Mouse (Mus musculus) liver, embryonic 14.5 days (tissue): ENCODE results near the gene Malsu1. TPM values are rescaled to one million over a fixed set of nuclear protein-coding genes. Genes with fewer than 3 reads are reported as not detected.

Source experiments
- ATAC-seq: fragments of 200-750 bp; cut with Nextera tagmentation; 2 replicates; pipeline ENCODE4 v1.8.0; 2017; ENCODE audit warnings: moderate number of reproducible peaks, mild to moderate bottlenecking, moderate library complexity; ENCODE audit not compliant: insufficient read depth
- DNase-seq, 3 experiments: peaks; one replicate each; pipeline ENCODE4 v3.0.0-alpha.2; 2012 to 2013; ENCODE audit warnings: low read depth in 3 of 3, low spot score in 3 of 3
- H3K27ac ChIP-seq: fragments of 300-500 bp; sonication (generic); 2 replicates; pipeline ENCODE4 v1.5.1; 2014; ENCODE audit warnings: moderate library complexity, mild to moderate bottlenecking, control low read depth, inconsistent platforms
- H3K27me3 ChIP-seq: fragments of 300-500 bp; sonication (generic); 2 replicates; pipeline ENCODE4 v1.6.1; 2014; ENCODE audit warnings: mild to moderate bottlenecking, low read length, moderate library complexity; ENCODE audit not compliant: control insufficient read depth, insufficient read depth
- H3K36me3 ChIP-seq: fragments of 300-500 bp; sonication (generic); replicated peaks from 2 replicates; pipeline ENCODE4 v1.6.1; 2014; ENCODE audit warnings: low read depth; ENCODE audit not compliant: control insufficient read depth, insufficient read depth
- H3K4me1 ChIP-seq, 2 experiments: fragments of 200-500 bp in 1 of 2; fragments of 300-500 bp in 1 of 2; sonication (generic) in 1 of 2; replicated peaks; 2 replicates each; pipeline ENCODE4 v1.6.1; 2012 to 2014; ENCODE audit warnings: antibody characterized with exemption in 1 of 2, inconsistent platforms in 1 of 2, low read length in 1 of 2; ENCODE audit not compliant: control insufficient read depth in 2 of 2, insufficient read depth in 2 of 2
- H3K4me2 ChIP-seq: fragments of 300-500 bp; sonication (generic); 2 replicates; pipeline ENCODE4 v1.6.1; 2014; ENCODE audit warnings: low read depth, mild to moderate bottlenecking, control low read depth, moderate library complexity
- H3K4me3 ChIP-seq, 2 experiments: fragments of 200-500 bp in 1 of 2; fragments of 300-500 bp in 1 of 2; sonication (generic) in 1 of 2; 2 replicates each; pipeline ENCODE4 v1.5.1; 2012 to 2014; ENCODE audit warnings: low read depth in 2 of 2, low read length in 2 of 2, mild to moderate bottlenecking in 2 of 2, control low read depth in 1 of 2, inconsistent platforms in 1 of 2, moderate library complexity in 1 of 2; ENCODE audit not compliant: insufficient read depth in 1 of 2
- H3K9ac ChIP-seq: fragments of 300-500 bp; sonication (generic); replicated peaks from 2 replicates; pipeline ENCODE4 v1.6.1; 2014; ENCODE audit warnings: mild to moderate bottlenecking, control low read depth, moderate library complexity
- H3K9me3 ChIP-seq: fragments of 300-500 bp; sonication (generic); 2 replicates; pipeline ENCODE4 v1.6.1; 2016; ENCODE audit warnings: low read length, mixed read lengths; ENCODE audit not compliant: control insufficient read depth
- CTCF ChIP-seq: IDR thresholded peaks from 2 replicates; pipeline ENCODE4 v1.5.1; 2016; ENCODE audit warnings: antibody characterized with exemption, low read depth, control low read depth
- EP300 ChIP-seq: IDR thresholded peaks from 2 replicates; pipeline ENCODE4 v1.6.1; 2016; ENCODE audit warnings: antibody characterized with exemption, low read depth
- WGBS: fragments of 180-500 bp; shearing (Covaris S2); extraction: QIAGEN DNeasy Blood & Tissue Kit; methylation state at CpG from one replicate; pipeline ENCODE4 v1.1.7; 2014; ENCODE audit not compliant: insufficient replicate concordance; 5-methylcytosine and 5-hydroxymethylcytosine counted together
- polyA plus RNA-seq, 2 experiments: library from polyadenylated mRNA; depleted of rRNA in 1 of 2; stranded (reverse) in 1 of 2; unstranded in 1 of 2; fragments of >200 nt; fragmentation: Nextera tagmentation in 1 of 2; extraction: Ambion mirVana in 1 of 2; gene quantifications; 2 replicates each; pipeline versions ENCODE4 v1.2.1 to v1.2.3; 2012 to 2014

Malsu1 gene
- polyA plus RNA-seq, 2 experiments: 10.7 to 44.1 TPM

GRCm38 (mm10) chr6:49096421-49096820, 22.8 kb downstream of the Malsu1 start:
- Histone ChIP-seq H3K4me2 (no peak overlapping the region), H3K9ac (no peak overlapping the region), H3K4me3 (no peak overlapping the region), H3K27ac (no peak overlapping the region), H3K27me3 (no peaks in the 10 kb centered on the region), H3K9me3 (no peaks in the 10 kb centered on the region), H3K36me3 (peaks cover 8% of the 10 kb centered on the region), H3K4me1 (peaks cover 0 to 4% of the 10 kb centered on the region in 2 experiments; a peak in 1 of 4 replicates)
- no peak for TF ChIP-seq CTCF
- no peak for TF ChIP-seq EP300
- no peak for ATAC-seq
- WGBS: 76% methylated on average over 7 of the region's 7 CpGs
- no peak for DNase-seq

GRCm38 (mm10) chr6:49096933-49097461, 23.4 kb downstream of the Malsu1 start:
- peaks cover 0 to 4% of the 10 kb centered on the region in 2 experiments; a peak in 1 of 4 replicates for H3K4me1 ChIP-seq
- no peak overlapping the region for H3K27ac ChIP-seq
- H3K36me3 ChIP-seq: peaks cover 8% of the 10 kb centered on the region
- no peak overlapping the region for H3K9ac ChIP-seq
- DNase-seq (no peak), ATAC-seq (no peak)
- H3K27me3 ChIP-seq: no peaks in the 10 kb centered on the region
- TF ChIP-seq CTCF (no peak), EP300 (no peak)
- H3K9me3 ChIP-seq: no peaks in the 10 kb centered on the region
- WGBS: 70% methylated on average over 13 of the region's 13 CpGs
- no peak overlapping the region for H3K4me2 ChIP-seq
- no peak overlapping the region for H3K4me3 ChIP-seq

GRCm38 (mm10) chr6:49097596-49098110, 24.1 kb downstream of the Malsu1 start:
- no peak for DNase-seq
- H3K4me3 ChIP-seq: no peak overlapping the region
- no peak for ATAC-seq
- no peak overlapping the region for H3K27ac ChIP-seq
- H3K36me3 ChIP-seq: peaks cover 8% of the 10 kb centered on the region
- H3K27me3 ChIP-seq: no peaks in the 10 kb centered on the region
- H3K9me3 ChIP-seq: no peaks in the 10 kb centered on the region
- H3K4me1 ChIP-seq: peaks cover 0 to 4% of the 10 kb centered on the region in 2 experiments; a peak in 1 of 4 replicates
- TF ChIP-seq EP300: no peak
- TF ChIP-seq CTCF: no peak
- H3K4me2 ChIP-seq: no peak overlapping the region
- WGBS: 78% methylated on average over 5 of the region's 5 CpGs
- no peak overlapping the region for H3K9ac ChIP-seq

GRCm38 (mm10) chr6:49099086-49099485, 25.5 kb downstream of the Malsu1 start:
- H3K36me3 ChIP-seq: peaks cover 5% of the 10 kb centered on the region
- ATAC-seq (no peak), DNase-seq (no peak)
- H3K9me3 ChIP-seq: no peaks in the 10 kb centered on the region
- no peak overlapping the region for H3K9ac ChIP-seq
- WGBS: 43% methylated on average over 1 of the region's 1 CpGs
- H3K27me3 ChIP-seq: no peaks in the 10 kb centered on the region
- no peak overlapping the region for H3K27ac ChIP-seq
- H3K4me3 ChIP-seq: no peak overlapping the region
- H3K4me2 ChIP-seq: no peak overlapping the region
- peaks cover 0 to 4% of the 10 kb centered on the region in 2 experiments; a peak in 1 of 4 replicates for H3K4me1 ChIP-seq
- no peak for TF ChIP-seq CTCF
- TF ChIP-seq EP300: no peak

GRCm38 (mm10) chr6:49106746-49107500, 33.3 kb downstream of the Malsu1 start:
- Histone ChIP-seq H3K4me1 (no peaks in the 10 kb centered on the region), H3K4me2 (no peak overlapping the region), H3K27me3 (no peaks in the 10 kb centered on the region), H3K9ac (no peak overlapping the region), H3K27ac (no peak overlapping the region), H3K9me3 (no peaks in the 10 kb centered on the region), H3K4me3 (no peak overlapping the region), H3K36me3 (no peaks in the 10 kb centered on the region; the same call in 1 of the 2 replicates)
- 78% methylated on average over 15 of the region's 15 CpGs for WGBS
- ATAC-seq (no peak), DNase-seq (no peak)
- no peak for TF ChIP-seq CTCF
- no peak for TF ChIP-seq EP300
